Mouse (Mus musculus) myocyte (in vitro differentiated cells): ENCODE results near the gene Lrmda.

Source experiments
- E2F4 ChIP-seq: IDR thresholded peaks from one replicate; pipeline ENCODE4 v1.6.1; 2011; ENCODE audit warnings: mild to moderate bottlenecking, control low read depth, moderate library complexity; ENCODE audit not compliant: insufficient read depth
- MAX ChIP-seq: IDR thresholded peaks from one replicate; pipeline ENCODE4 v1.6.1; 2011; ENCODE audit warnings: low read depth, mild to moderate bottlenecking, control low read depth
- MYOD1 ChIP-seq, 3 experiments: IDR thresholded peaks; one replicate each; pipeline ENCODE4 v1.6.1; 2011; ENCODE audit warnings: control low read depth in 2 of 3, low read depth in 2 of 3, mild to moderate bottlenecking in 2 of 3, moderate library complexity in 1 of 3; ENCODE audit not compliant: insufficient read length in 2 of 3, control insufficient read depth in 1 of 3
- MYOG ChIP-seq, 3 experiments: IDR thresholded peaks; one replicate each; pipeline ENCODE4 v1.6.1; 2011; ENCODE audit warnings: control low read depth in 2 of 3, low read depth in 2 of 3, mild to moderate bottlenecking in 2 of 3; ENCODE audit not compliant: insufficient read length in 2 of 3, control insufficient read depth in 1 of 3, insufficient read depth in 1 of 3
- POLR2A ChIP-seq: IDR thresholded peaks from one replicate; pipeline ENCODE4 v1.6.1; 2011; ENCODE audit warnings: low read depth, mild to moderate bottlenecking, control low read depth, moderate library complexity; ENCODE audit not compliant: insufficient read length
- POLR2AphosphoS2 ChIP-seq: IDR thresholded peaks from one replicate; pipeline ENCODE4 v1.6.1; 2011; ENCODE audit warnings: low read depth, control low read depth; ENCODE audit not compliant: insufficient read length
- SRF ChIP-seq: IDR thresholded peaks from one replicate; pipeline ENCODE4 v1.6.1; 2011; ENCODE audit warnings: low read depth; ENCODE audit not compliant: control insufficient read depth, insufficient read length
- TCF12 ChIP-seq: IDR thresholded peaks from one replicate; pipeline ENCODE4 v1.6.1; 2011; ENCODE audit warnings: mild to moderate bottlenecking, control low read depth; ENCODE audit not compliant: poor library complexity, insufficient read depth, severe bottlenecking
- TCF3 ChIP-seq: IDR thresholded peaks from one replicate; pipeline ENCODE4 v1.6.1; 2011; ENCODE audit warnings: low read depth, control low read depth; ENCODE audit not compliant: insufficient read length
- USF1 ChIP-seq: IDR thresholded peaks from one replicate; pipeline ENCODE4 v1.6.1; 2011; ENCODE audit warnings: low read depth, mild to moderate bottlenecking, control low read depth, moderate library complexity

DNA sequence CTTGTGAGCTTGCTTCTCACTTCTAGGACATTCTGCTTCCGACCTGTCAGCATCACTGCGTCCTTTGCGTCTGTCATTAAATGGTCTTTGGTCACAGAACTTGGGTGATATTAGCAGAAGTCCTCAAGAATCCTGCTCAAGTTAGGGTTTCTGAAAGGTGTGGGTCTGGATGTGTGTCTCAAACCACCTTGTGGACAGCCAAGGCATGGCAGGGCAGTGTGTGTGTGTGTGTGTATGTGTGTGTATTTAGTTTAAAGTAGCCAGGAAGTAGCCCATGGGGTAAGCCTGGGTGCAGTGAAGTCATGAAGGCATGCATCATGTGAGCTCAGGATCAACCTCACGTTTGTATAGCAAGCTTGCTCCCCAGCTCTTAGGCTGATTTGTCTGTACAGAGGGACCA, 274.9 kb downstream of the Lrmda start:
- TF ChIP-seq POLR2A = no peak
- TF ChIP-seq POLR2AphosphoS2 = no peak
- TF ChIP-seq SRF = no peak
- no peak for TF ChIP-seq MYOG (IDR thresholded peaks at IDR 0.05; ENCODE audit: control insufficient read depth in 1 of 3, insufficient read depth in 1 of 3, insufficient read length in 2 of 3, low read depth in 2 of 3)
- TF ChIP-seq USF1 = no peak
- TF ChIP-seq E2F4 = no peak
- no peak for TF ChIP-seq TCF12
- TF ChIP-seq TCF3 = no peak
- TF ChIP-seq MYOD1 (IDR thresholded peaks at IDR 0.05; ENCODE audit: control insufficient read depth in 1 of 3, insufficient read length in 2 of 3, low read depth in 2 of 3) = no peak
- no peak for TF ChIP-seq MAX
